8 mouse cellular contexts compared by ENCODE assay signal in the genomic region with DNA sequence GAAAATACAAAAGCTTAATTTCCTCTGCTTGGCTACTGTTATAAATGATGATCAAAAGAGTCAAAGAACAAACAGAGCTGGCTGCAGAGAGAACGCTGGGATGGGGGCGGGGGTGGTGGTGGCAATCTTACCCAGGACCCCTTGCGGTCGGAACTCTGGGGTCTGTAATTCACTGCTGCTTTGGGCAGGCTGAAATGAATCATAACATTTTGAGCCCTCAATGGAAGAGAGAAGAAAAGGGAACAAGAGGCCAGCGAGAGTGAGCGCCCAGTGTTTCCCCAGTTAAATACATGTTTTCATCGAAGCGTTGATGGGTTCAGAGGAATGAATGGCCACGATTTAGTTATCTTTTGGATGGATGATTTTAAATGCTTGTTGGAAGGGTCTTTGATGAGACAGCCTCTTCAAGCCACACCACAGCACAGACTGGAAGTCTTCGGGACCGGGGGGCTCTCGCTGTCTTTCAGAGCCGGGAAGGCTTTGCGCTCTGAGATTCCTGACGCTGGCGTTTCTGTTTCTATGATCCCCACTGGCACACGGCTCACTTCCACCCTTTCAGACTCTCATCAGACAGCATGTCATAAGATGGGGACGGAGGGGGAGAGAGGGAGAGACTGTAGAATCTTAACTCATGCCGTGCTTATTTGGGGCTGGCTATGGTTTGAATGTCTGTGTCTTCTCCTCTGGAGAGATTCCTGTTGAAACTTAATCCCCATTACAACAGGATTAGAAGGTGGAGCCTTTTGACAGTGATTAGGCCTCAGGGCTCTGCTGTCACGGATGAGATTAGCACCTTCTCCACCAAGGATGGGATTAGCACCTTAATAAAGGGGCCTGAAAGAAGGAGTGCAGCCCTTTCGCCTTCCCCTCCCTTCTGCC. TPM values are rescaled to one million over a fixed set of nuclear protein-coding genes. Genes with fewer than 3 reads are reported as not detected.
A peak's percentile ranks its signal among the peaks of the same experiment; 100 is the strongest.
DNase-seq lines count a peak whose midpoint lies in the region; ATAC-seq and TF ChIP-seq lines count a peak whose summit lies in the region.
"Had no signal": no experiment of that assay in that cellular context is flagged by ENCODE, and none has a peak within 500 bp of the region (broad histone marks: within the 10 kb centered on the region; RNA-seq: fewer than 3 reads in every experiment).

No protein-coding gene starts in this region.

- H3K36me3 ChIP-seq in kidney, postnatal 0 days (ENCODE audit: insufficient read depth, low read length), result no peaks in the 10 kb centered on the region
- H3K36me3 ChIP-seq in forebrain, embryonic 11.5 days (ENCODE audit: control insufficient read depth, insufficient read depth, low read length), result no peaks in the 10 kb centered on the region
- no peaks in the 10 kb centered on the region for H3K36me3 ChIP-seq in hindbrain, embryonic 16.5 days (ENCODE audit: control insufficient read depth, insufficient read depth, low read length)
- no peaks in the 10 kb centered on the region for H3K36me3 ChIP-seq in neural tube, embryonic 12.5 days

- ATAC-seq in kidney, postnatal 0 days (replicated peaks; ENCODE audit: low FRiP score, low read depth), result no peak
- 0 out of 2 replicates have a peak, but pooled peaks have one; percentile 64 for ATAC-seq in forebrain, embryonic 11.5 days (replicated peaks; ENCODE audit: low FRiP score)
- ATAC-seq in hindbrain, embryonic 16.5 days, result peak; percentile 88
- ATAC-seq in neural tube, embryonic 12.5 days (ENCODE audit: low FRiP score, low read depth), result peak; percentile 58; the same call in 1 of the 2 replicates
- no peak for ATAC-seq in CD4-positive, CD25-positive, alpha-beta regulatory T cell, adult 4 months

- H3K9me3 ChIP-seq in kidney, postnatal 0 days (replicated peaks; ENCODE audit: low read length), result no peaks in the 10 kb centered on the region
- no peaks in the 10 kb centered on the region for H3K9me3 ChIP-seq in forebrain, embryonic 11.5 days (ENCODE audit: control insufficient read depth, low read length)
- H3K9me3 ChIP-seq in hindbrain, embryonic 16.5 days (ENCODE audit: control insufficient read depth, low read length), result no peaks in the 10 kb centered on the region
- H3K9me3 ChIP-seq in neural tube, embryonic 12.5 days, result no peaks in the 10 kb centered on the region

- peak overlapping the region; percentile 41 for H3K4me2 ChIP-seq in kidney, postnatal 0 days (ENCODE audit: low read length)
- H3K4me2 ChIP-seq in forebrain, embryonic 11.5 days (ENCODE audit: low read depth, low read length, severe bottlenecking), result peak overlapping the region; percentile 50
- peak overlapping the region; percentile 69 for H3K4me2 ChIP-seq in hindbrain, embryonic 16.5 days (ENCODE audit: low read length)
- peak overlapping the region; percentile 53 for H3K4me2 ChIP-seq in neural tube, embryonic 12.5 days (replicated peaks)

- H3K27me3 ChIP-seq in kidney, postnatal 0 days (ENCODE audit: insufficient read depth, low read length), result 0 out of 2 replicates have a peak, but pooled peaks cover 19% of the 10 kb centered on the region
- peaks cover 56% of the 10 kb centered on the region for H3K27me3 ChIP-seq in forebrain, embryonic 11.5 days (ENCODE audit: control insufficient read depth, insufficient read depth, low read length)
- H3K27me3 ChIP-seq in hindbrain, embryonic 16.5 days (replicated peaks; ENCODE audit: control insufficient read depth, insufficient read depth, low read length), result peaks cover 2% of the 10 kb centered on the region
- 0 out of 2 replicates have a peak, but pooled peaks cover 4% of the 10 kb centered on the region for H3K27me3 ChIP-seq in neural tube, embryonic 12.5 days (replicated peaks)

- no peak overlapping the region for H3K27ac ChIP-seq in kidney, postnatal 0 days
- no peak overlapping the region for H3K27ac ChIP-seq in forebrain, embryonic 11.5 days (ENCODE audit: low read depth, low read length)
- no peak overlapping the region for H3K27ac ChIP-seq in hindbrain, embryonic 16.5 days (ENCODE audit: low read depth, low read length)
- H3K27ac ChIP-seq in neural tube, embryonic 12.5 days, result no peak overlapping the region

- TF ChIP-seq CTCF in kidney, postnatal 0 days (IDR thresholded peaks at IDR 0.05; ENCODE audit: low read depth), result no peak

- WGBS in kidney, postnatal 0 days, result 10% methylated on average over 21 of the region's 21 CpGs
- 1% methylated on average over 21 of the region's 21 CpGs for WGBS in forebrain, embryonic 11.5 days
- WGBS in hindbrain, embryonic 16.5 days, result 5% methylated on average over 21 of the region's 21 CpGs
- 7% methylated on average over 21 of the region's 21 CpGs for WGBS in neural tube, embryonic 12.5 days

- no peak overlapping the region for H3K9ac ChIP-seq in kidney, postnatal 0 days (ENCODE audit: low read depth, low read length)
- H3K9ac ChIP-seq in forebrain, embryonic 11.5 days (ENCODE audit: low read length), result peak overlapping the region; percentile 42
- H3K9ac ChIP-seq in hindbrain, embryonic 16.5 days (ENCODE audit: low read depth, low read length), result peak overlapping the region; percentile 59
- H3K9ac ChIP-seq in neural tube, embryonic 12.5 days, result peak overlapping the region; percentile 41

- H3K4me3 ChIP-seq in kidney, postnatal 0 days (replicated peaks; ENCODE audit: low read depth, low read length), result no peak overlapping the region
- H3K4me3 ChIP-seq in forebrain, embryonic 11.5 days (ENCODE audit: low read depth, low read length), result peak overlapping the region; percentile 23
- H3K4me3 ChIP-seq in hindbrain, embryonic 16.5 days (ENCODE audit: low read length), result peak overlapping the region; percentile 37
- peak overlapping the region; percentile 8 for H3K4me3 ChIP-seq in neural tube, embryonic 12.5 days

- no peak for DNase-seq in kidney, postnatal 0 days (ENCODE audit: low spot score)
- DNase-seq in kidney, adult 11 months, result no peak
- DNase-seq in forebrain, embryonic 11.5 days (ENCODE audit: low spot score), result peak; percentile 72
- DNase-seq in frontal cortex, postnatal 25 days (ENCODE audit: low spot score in 2 of 2), result no peak

- no peaks in the 10 kb centered on the region for H3K4me1 ChIP-seq in kidney, postnatal 0 days (replicated peaks; ENCODE audit: insufficient read depth, low read length)
- peaks cover 4% of the 10 kb centered on the region; the same call in 1 of the 2 replicates for H3K4me1 ChIP-seq in forebrain, embryonic 11.5 days (replicated peaks; ENCODE audit: control insufficient read depth, insufficient read depth, low read length)
- H3K4me1 ChIP-seq in hindbrain, embryonic 16.5 days (ENCODE audit: control insufficient read depth, insufficient read depth, low read depth, low read length), result peaks cover 2% of the 10 kb centered on the region; the same call in 1 of the 2 replicates
- H3K4me1 ChIP-seq in neural tube, embryonic 12.5 days, result peaks cover 6% of the 10 kb centered on the region; the same call in 1 of the 2 replicates

RNA-seq across cellular contexts. Expression of gene Msx2, which starts 17.8 kb away (rescaled TPM):
- 1.0 and 1.4 TPM in 2 replicates for polyA plus RNA-seq in kidney, postnatal 0 days (2015; fragmentation: Nextera tagmentation; extraction: Ambion mirVana)
- 33.0 and 36.6 TPM in 2 replicates for polyA plus RNA-seq in forebrain, embryonic 11.5 days (2014; fragmentation: Nextera tagmentation; extraction: Ambion mirVana)
- 2.4 and 2.8 TPM in 2 replicates for polyA plus RNA-seq in hindbrain, embryonic 16.5 days (2015; fragmentation: Nextera tagmentation; extraction: Ambion mirVana)
- 11.3 and 15.0 TPM in 2 replicates for polyA plus RNA-seq in neural tube, embryonic 12.5 days (2016; fragmentation: Nextera tagmentation; extraction: Ambion mirVana)
- not detected for polyA plus RNA-seq in CD4-positive, CD25-positive, alpha-beta regulatory T cell, adult 4 months (2017; shearing (Covaris generic))
- polyA plus RNA-seq: liver, adult 2 months had no signal

Comparison
In these comparisons a context has a peak if more than half of its experiments do, and no peak if none do; other contexts are left out.
1. ATAC-seq: peak in forebrain, embryonic 11.5 days (single experiment), hindbrain, embryonic 16.5 days (single experiment) and neural tube, embryonic 12.5 days (single experiment); none in kidney, postnatal 0 days (single experiment) and CD4-positive, CD25-positive, alpha-beta regulatory T cell, adult 4 months (single experiment).
2. Peak in every context shown above with its lines, with median percentiles within 50 percentile points of each other: H3K4me2 ChIP-seq.